Mouse (Mus musculus) liver, embryonic 14.5 days (tissue): ENCODE measurements around the gene Prkag1.

Experiments
- CTCF ChIP-seq: IDR thresholded peaks from 2 replicates; pipeline ENCODE4 v1.5.1; 2016; ENCODE audit warnings: antibody characterized with exemption, low read depth, control low read depth
- EP300 ChIP-seq: IDR thresholded peaks from 2 replicates; pipeline ENCODE4 v1.6.1; 2016; ENCODE audit warnings: antibody characterized with exemption, low read depth

GRCm38 (mm10) chr15:98846140-98846539 is 14.8 kb upstream of the Prkag1 start:
- no peak for TF ChIP-seq CTCF
- TF ChIP-seq EP300 = no peak
